Mouse (Mus musculus): ENCODE measurements around the gene Tfec. TPM values are rescaled to one million over a fixed set of nuclear protein-coding genes. Genes with fewer than 3 reads are reported as not detected.

Gene Tfec
- polyA plus RNA-seq, 1 experiment: 8.2 TPM

DNA sequence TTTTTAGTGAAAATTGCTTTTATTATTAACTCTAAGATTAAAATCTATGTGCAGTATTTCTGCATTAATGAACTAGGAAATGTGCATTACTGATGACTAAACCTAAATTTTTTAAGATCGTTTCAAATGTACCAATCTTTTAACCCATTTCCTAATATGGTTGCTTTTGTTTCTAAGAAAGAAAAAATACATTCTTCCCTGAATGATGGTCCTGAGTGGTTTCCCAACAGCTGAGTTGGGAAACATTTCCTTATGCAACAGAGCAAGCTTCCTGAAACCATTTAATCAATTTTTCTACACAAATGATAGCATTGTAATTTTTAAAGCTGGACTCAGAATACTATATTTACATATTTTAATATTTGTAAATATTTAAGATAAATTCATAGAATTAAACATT lies 62.6 kb downstream of the Tfec start:
- no peak overlapping the region for H3K27ac ChIP-seq (ENCODE audit: control insufficient read depth, insufficient read depth, low read depth, low read length, poor library complexity)
- H3K4me3 ChIP-seq (replicated peaks; ENCODE audit: control insufficient read depth, low read depth, low read length): no peak overlapping the region
- TF ChIP-seq CTCF (IDR thresholded peaks at IDR 0.05; ENCODE audit: control insufficient read depth, insufficient read depth, low read length) (no peak), POLR2A (IDR thresholded peaks at IDR 0.05; ENCODE audit: borderline replicate concordance, control insufficient read depth, low read depth, low read length) (no peak)
- H3K4me1 ChIP-seq (ENCODE audit: control insufficient read depth, insufficient read depth, low read length): no peaks in the 10 kb centered on the region
- 33% methylated on average over 1 of the region's 1 CpGs for WGBS

DNA sequence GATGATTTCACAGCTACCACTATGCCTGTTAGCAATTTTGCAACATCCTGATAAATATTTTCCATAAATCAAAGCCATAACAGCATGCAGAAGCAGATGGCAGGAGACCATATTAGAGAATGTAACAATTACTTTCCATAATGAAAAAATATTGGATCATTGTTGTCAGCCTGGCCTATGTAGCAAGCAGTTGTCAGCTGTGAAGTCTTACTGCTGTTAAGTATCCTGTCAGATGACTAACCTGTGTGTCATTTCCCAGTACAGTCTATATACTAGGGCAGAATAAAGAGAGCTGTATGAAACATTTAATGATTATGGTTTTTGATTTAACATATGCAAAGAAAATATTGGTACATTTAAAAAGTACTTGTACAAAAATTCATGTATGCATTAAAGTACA lies 69.9 kb downstream of the Tfec start:
- Histone ChIP-seq H3K27ac (ENCODE audit: control insufficient read depth, insufficient read depth, low read depth, low read length, poor library complexity) (no peak overlapping the region), H3K4me1 (ENCODE audit: control insufficient read depth, insufficient read depth, low read length) (no peaks in the 10 kb centered on the region), H3K4me3 (replicated peaks; ENCODE audit: control insufficient read depth, low read depth, low read length) (no peak overlapping the region)
- TF ChIP-seq POLR2A (IDR thresholded peaks at IDR 0.05; ENCODE audit: borderline replicate concordance, control insufficient read depth, low read depth, low read length) (no peak), CTCF (IDR thresholded peaks at IDR 0.05; ENCODE audit: control insufficient read depth, insufficient read depth, low read length) (no peak)

DNA sequence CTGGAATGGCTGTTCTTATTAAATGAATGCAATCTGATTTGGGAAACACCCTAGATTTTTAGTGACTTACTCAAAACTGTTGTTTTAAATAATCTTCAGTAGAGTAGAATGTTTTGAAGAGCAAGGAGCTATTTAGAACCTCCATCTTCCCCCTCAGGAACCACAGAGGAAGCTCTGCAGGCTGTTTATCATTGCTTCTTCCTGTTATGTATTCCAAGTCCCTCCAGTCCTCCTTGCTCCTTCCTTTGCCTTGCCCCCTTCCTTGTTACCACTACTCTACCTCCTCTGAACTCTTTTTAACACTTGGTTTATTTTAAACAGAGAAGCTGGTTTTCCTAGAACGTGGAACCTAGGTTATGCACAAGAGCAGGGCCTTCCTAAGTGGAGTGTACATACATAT lies 76.3 kb downstream of the Tfec start:
- Histone ChIP-seq H3K4me1 (ENCODE audit: control insufficient read depth, insufficient read depth, low read length) (no peaks in the 10 kb centered on the region), H3K27ac (ENCODE audit: control insufficient read depth, insufficient read depth, low read depth, low read length, poor library complexity) (no peak overlapping the region), H3K4me3 (replicated peaks; ENCODE audit: control insufficient read depth, low read depth, low read length) (no peak overlapping the region)
- TF ChIP-seq POLR2A (IDR thresholded peaks at IDR 0.05; ENCODE audit: borderline replicate concordance, control insufficient read depth, low read depth, low read length) (no peak), CTCF (IDR thresholded peaks at IDR 0.05; ENCODE audit: control insufficient read depth, insufficient read depth, low read length) (no peak)
- 16% methylated on average over 1 of the region's 1 CpGs for WGBS

DNA sequence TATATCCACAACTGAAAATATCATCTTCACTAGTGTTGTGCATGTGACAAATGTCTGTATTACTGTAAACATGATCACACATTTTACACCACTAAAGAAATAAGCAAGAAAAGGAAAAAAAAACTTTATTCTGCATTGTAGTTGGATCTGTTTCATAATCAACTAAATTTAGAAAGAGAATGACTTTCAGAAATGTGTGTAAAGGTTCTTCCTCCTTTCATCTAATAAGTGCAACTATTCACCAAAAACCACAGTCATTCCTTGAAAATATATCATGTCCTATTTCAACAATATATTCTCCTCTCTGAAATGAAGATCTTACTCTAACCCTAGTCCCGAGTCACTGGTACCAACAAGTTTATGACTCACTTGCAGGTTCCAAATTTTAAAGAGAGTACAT lies 91.9 kb downstream of the Tfec start:
- Histone ChIP-seq H3K4me1 (ENCODE audit: control insufficient read depth, insufficient read depth, low read length) (no peaks in the 10 kb centered on the region), H3K4me3 (replicated peaks; ENCODE audit: control insufficient read depth, low read depth, low read length) (no peak overlapping the region), H3K27ac (ENCODE audit: control insufficient read depth, insufficient read depth, low read depth, low read length, poor library complexity) (no peak overlapping the region)
- 11% methylated on average over 1 of the region's 1 CpGs for WGBS
- no peak for TF ChIP-seq POLR2A (IDR thresholded peaks at IDR 0.05; ENCODE audit: borderline replicate concordance, control insufficient read depth, low read depth, low read length)
- no peak for TF ChIP-seq CTCF (IDR thresholded peaks at IDR 0.05; ENCODE audit: control insufficient read depth, insufficient read depth, low read length)

DNA sequence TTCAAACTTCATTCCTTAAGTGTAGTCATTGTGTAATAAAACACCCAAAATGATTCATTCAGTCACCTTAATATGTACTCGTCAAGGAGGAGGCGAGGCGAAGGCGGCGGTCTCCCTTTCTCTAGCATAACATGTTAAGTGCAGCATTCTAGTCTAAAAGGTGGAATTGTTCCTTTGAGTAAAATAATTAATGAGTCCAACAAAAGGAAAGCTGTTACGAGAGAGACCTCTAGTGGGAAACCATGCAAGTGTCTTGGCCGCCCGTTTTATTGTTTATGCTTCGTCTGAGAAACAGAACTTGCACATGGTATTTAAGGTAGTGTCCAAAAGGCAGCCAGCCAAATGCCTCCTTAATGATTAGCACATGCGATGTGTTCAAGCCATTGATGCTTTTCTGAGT lies 100.6 kb downstream of the Tfec start:
- Histone ChIP-seq H3K4me3 (replicated peaks; ENCODE audit: control insufficient read depth, low read depth, low read length) (no peak overlapping the region), H3K27ac (ENCODE audit: control insufficient read depth, insufficient read depth, low read depth, low read length, poor library complexity) (no peak overlapping the region), H3K4me1 (ENCODE audit: control insufficient read depth, insufficient read depth, low read length) (no peaks in the 10 kb centered on the region)
- WGBS: 29% methylated on average over 10 of the region's 10 CpGs
- TF ChIP-seq POLR2A (IDR thresholded peaks at IDR 0.05; ENCODE audit: borderline replicate concordance, control insufficient read depth, low read depth, low read length): no peak
- no peak for TF ChIP-seq CTCF (IDR thresholded peaks at IDR 0.05; ENCODE audit: control insufficient read depth, insufficient read depth, low read length)

DNA sequence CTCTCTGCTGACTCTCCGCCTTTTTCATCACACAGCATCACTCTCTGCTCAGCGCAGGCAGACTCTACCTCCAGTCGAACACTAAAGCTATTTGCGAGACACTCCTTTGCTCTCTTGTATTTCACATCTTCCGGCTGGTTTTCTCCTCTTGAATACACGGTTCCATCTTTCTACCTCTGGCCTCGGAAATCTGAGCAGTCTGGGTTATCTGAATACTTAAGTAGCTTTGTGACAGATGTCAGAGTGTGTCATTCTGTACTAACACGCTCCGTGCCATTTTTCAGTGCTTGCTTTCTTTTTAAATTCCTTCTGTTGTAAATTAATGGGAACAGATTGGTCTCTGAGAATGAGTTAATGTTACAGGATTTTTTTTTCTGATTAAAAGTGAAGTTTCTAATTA lies 101.3 kb downstream of the Tfec start:
- Histone ChIP-seq H3K4me3 (replicated peaks; ENCODE audit: control insufficient read depth, low read depth, low read length) (no peak overlapping the region), H3K4me1 (ENCODE audit: control insufficient read depth, insufficient read depth, low read length) (no peaks in the 10 kb centered on the region), H3K27ac (ENCODE audit: control insufficient read depth, insufficient read depth, low read depth, low read length, poor library complexity) (no peak overlapping the region)
- WGBS: 88% methylated on average over 9 of the region's 9 CpGs
- TF ChIP-seq CTCF (IDR thresholded peaks at IDR 0.05; ENCODE audit: control insufficient read depth, insufficient read depth, low read length) (no peak), POLR2A (IDR thresholded peaks at IDR 0.05; ENCODE audit: borderline replicate concordance, control insufficient read depth, low read depth, low read length) (no peak)

DNA sequence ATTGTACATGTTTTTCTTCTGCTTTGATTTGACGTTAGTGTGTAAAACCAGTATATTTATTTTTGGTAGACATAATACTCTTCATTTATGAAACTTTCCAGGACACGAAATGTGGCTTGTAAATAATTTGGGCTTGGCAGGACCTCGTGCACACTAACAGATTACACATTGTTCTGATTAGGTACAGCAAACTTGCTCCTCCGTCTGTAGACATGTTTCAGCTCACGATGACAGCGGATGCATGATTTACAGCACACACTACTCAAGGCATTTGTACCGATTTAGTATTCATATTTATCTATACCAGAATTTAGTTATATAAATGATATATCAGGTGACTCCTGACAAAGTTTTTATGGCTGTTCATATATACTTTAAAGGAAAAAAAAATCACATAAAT lies 104.2 kb downstream of the Tfec start:
- H3K4me3 ChIP-seq (replicated peaks; ENCODE audit: control insufficient read depth, low read depth, low read length): no peak overlapping the region
- WGBS: 84% methylated on average over 7 of the region's 7 CpGs
- no peaks in the 10 kb centered on the region for H3K4me1 ChIP-seq (ENCODE audit: control insufficient read depth, insufficient read depth, low read length)
- H3K27ac ChIP-seq (ENCODE audit: control insufficient read depth, insufficient read depth, low read depth, low read length, poor library complexity): no peak overlapping the region
- TF ChIP-seq CTCF (IDR thresholded peaks at IDR 0.05; ENCODE audit: control insufficient read depth, insufficient read depth, low read length): no peak
- no peak for TF ChIP-seq POLR2A (IDR thresholded peaks at IDR 0.05; ENCODE audit: borderline replicate concordance, control insufficient read depth, low read depth, low read length)

DNA sequence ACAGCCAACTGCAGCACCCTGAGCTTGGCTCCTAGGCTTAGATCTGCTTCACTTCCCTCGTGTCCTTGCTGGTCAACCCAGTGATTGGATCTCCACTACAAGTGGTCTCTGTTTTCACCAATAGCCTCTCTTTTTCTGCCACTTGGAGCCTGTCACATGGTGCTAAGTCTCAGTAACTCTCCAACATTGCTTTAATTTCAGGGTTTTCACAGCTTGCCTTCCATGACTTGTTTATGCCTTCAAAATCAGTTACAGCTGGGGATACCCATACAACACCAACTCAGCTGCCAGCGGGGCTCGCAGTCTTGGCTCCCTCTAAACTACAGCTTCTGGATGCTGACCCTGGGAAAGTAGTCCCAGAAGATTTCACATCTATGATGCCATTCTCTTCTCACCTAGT lies 113.1 kb downstream of the Tfec start:
- no peak overlapping the region for H3K4me3 ChIP-seq (replicated peaks; ENCODE audit: control insufficient read depth, low read depth, low read length)
- H3K27ac ChIP-seq (ENCODE audit: control insufficient read depth, insufficient read depth, low read depth, low read length, poor library complexity): no peak overlapping the region
- no peaks in the 10 kb centered on the region for H3K4me1 ChIP-seq (ENCODE audit: control insufficient read depth, insufficient read depth, low read length)
- TF ChIP-seq POLR2A (IDR thresholded peaks at IDR 0.05; ENCODE audit: borderline replicate concordance, control insufficient read depth, low read depth, low read length) (no peak), CTCF (IDR thresholded peaks at IDR 0.05; ENCODE audit: control insufficient read depth, insufficient read depth, low read length) (no peak)
- WGBS: 82% methylated on average over 3 of the region's 3 CpGs

Other genes with a start within 250 kb of the Tfec start
- gene Tes, start 166.7 kb upstream of the Tfec start, polyA plus RNA-seq (2011; ENCODE audit: insufficient read depth, insufficient read length, low replicate concordance, missing spikeins): 2.3 and 11.7 TPM in 2 replicates

Measured in bone marrow, adult 2 months (tissue).